Mouse (Mus musculus) MEL (cell line): ENCODE data around the gene Spata6. TPM values are rescaled to one million over a fixed set of nuclear protein-coding genes. Genes with fewer than 3 reads are reported as not detected.

Experiments
- DNase-seq: peaks from one replicate; pipeline ENCODE4 v3.0.0; 2011; ENCODE audit warnings: low read depth, low spot score
- H3K27ac ChIP-seq: 2 replicates; pipeline ENCODE4 v1.5.1; 2012; ENCODE audit warnings: low read depth, mild to moderate bottlenecking, control low read depth, low read length, moderate library complexity; ENCODE audit not compliant: control insufficient read depth
- H3K27me3 ChIP-seq, 2 experiments: fragments of 150-350 bp in 1 of 2; sonication (generic) in 1 of 2; 2 replicates each; pipeline ENCODE4 v1.6.1; 2012; ENCODE audit warnings: low read length in 2 of 2, mild to moderate bottlenecking in 2 of 2, improper control_type of control experiment in 1 of 2, moderate library complexity in 1 of 2; ENCODE audit not compliant: insufficient read depth in 2 of 2, control insufficient read depth in 1 of 2
- H3K36me3 ChIP-seq, 2 experiments: 2 replicates each; pipeline ENCODE4 v1.6.1; 2012 to 2014; ENCODE audit warnings: low read length in 2 of 2, improper control_type of control experiment in 1 of 2, inconsistent platforms in 1 of 2, mild to moderate bottlenecking in 1 of 2; ENCODE audit not compliant: insufficient read depth in 2 of 2, control insufficient read depth in 1 of 2
- H3K4me1 ChIP-seq, 2 experiments: fragments of 150-350 bp in 1 of 2; sonication (generic) in 1 of 2; 2 replicates each; pipeline ENCODE4 v1.6.1; 2012; ENCODE audit warnings: low read length in 2 of 2, improper control_type of control experiment in 1 of 2, mild to moderate bottlenecking in 1 of 2; ENCODE audit not compliant: insufficient read depth in 2 of 2, control insufficient read depth in 1 of 2
- H3K4me3 ChIP-seq, 2 experiments: fragments of 150-350 bp in 1 of 2; sonication (generic) in 1 of 2; 2 replicates each; pipeline ENCODE4 v1.5.1; 2012; ENCODE audit warnings: low read depth in 2 of 2, low read length in 2 of 2, mild to moderate bottlenecking in 2 of 2, moderate library complexity in 2 of 2, control low read depth in 1 of 2, improper control_type of control experiment in 1 of 2; ENCODE audit not compliant: control insufficient read depth in 1 of 2, insufficient read depth in 1 of 2
- H3K79me2 ChIP-seq: 2 replicates; pipeline ENCODE4 v1.6.1; 2012; ENCODE audit warnings: mild to moderate bottlenecking, low read length, moderate library complexity; ENCODE audit not compliant: control insufficient read depth, poor library complexity, insufficient read depth
- H3K9ac ChIP-seq: 2 replicates; pipeline ENCODE4 v1.6.1; 2012; ENCODE audit warnings: low read depth, mild to moderate bottlenecking, control low read depth, low read length, moderate library complexity; ENCODE audit not compliant: control insufficient read depth, poor library complexity, severe bottlenecking
- H3K9me3 ChIP-seq: fragments of 150-350 bp; sonication (generic); replicated peaks from 2 replicates; pipeline ENCODE4 v1.6.1; 2012; ENCODE audit warnings: mild to moderate bottlenecking, low read length, improper control_type of control experiment, moderate library complexity; ENCODE audit not compliant: insufficient read depth
- BHLHE40 ChIP-seq: IDR thresholded peaks from 2 replicates; pipeline ENCODE4 v1.6.1; 2012; ENCODE audit warnings: low read depth, mild to moderate bottlenecking, inconsistent platforms, low read length, improper control_type of control experiment, borderline replicate concordance
- CHD1 ChIP-seq: IDR thresholded peaks from 2 replicates; pipeline ENCODE4 v1.6.1; 2012; ENCODE audit warnings: low read depth, mild to moderate bottlenecking, inconsistent platforms, low read length, improper control_type of control experiment
- CHD2 ChIP-seq: IDR thresholded peaks from 2 replicates; pipeline ENCODE4 v1.6.1; 2011; ENCODE audit warnings: low read length, improper control_type of control experiment
- CTCF ChIP-seq, 3 experiments: IDR thresholded peaks in 2 of 3; conservative IDR thresholded peaks in 1 of 3; 2 replicates each; pipeline ENCODE4 v1.5.1; 2011 to 2012; ENCODE audit warnings: low read length in 3 of 3, low read depth in 2 of 3, mild to moderate bottlenecking in 2 of 3, improper control_type of control experiment in 1 of 3, inconsistent platforms in 1 of 3, mixed read lengths in 1 of 3, moderate library complexity in 1 of 3; ENCODE audit not compliant: control insufficient read depth in 1 of 3, insufficient read depth in 1 of 3, poor library complexity in 1 of 3, severe bottlenecking in 1 of 3
- E2F4 ChIP-seq: IDR thresholded peaks from 2 replicates; pipeline ENCODE4 v1.6.1; 2011; ENCODE audit warnings: low read depth, low read length, improper control_type of control experiment, borderline replicate concordance
- HCFC1 ChIP-seq: IDR thresholded peaks from 2 replicates; pipeline ENCODE4 v1.6.1; 2012; ENCODE audit warnings: low read depth, mild to moderate bottlenecking, inconsistent platforms, low read length, improper control_type of control experiment, moderate library complexity
- KAT2A ChIP-seq: conservative IDR thresholded peaks from 2 replicates; pipeline ENCODE4 v1.6.1; 2012; ENCODE audit warnings: low read depth, low read length, improper control_type of control experiment, inconsistent platforms
- MEF2A ChIP-seq: IDR thresholded peaks from 2 replicates; pipeline ENCODE4 v1.6.1; 2014; ENCODE audit warnings: low read depth, mild to moderate bottlenecking, inconsistent platforms, low read length, improper control_type of control experiment; ENCODE audit not compliant: poor library complexity, insufficient replicate concordance, severe bottlenecking; ENCODE audit errors: extremely low read depth
- MYB ChIP-seq: IDR thresholded peaks from 2 replicates; pipeline ENCODE4 v1.6.1; 2011; ENCODE audit warnings: mild to moderate bottlenecking, low read depth, low read length, improper control_type of control experiment
- MYC ChIP-seq: IDR thresholded peaks from 2 replicates; pipeline ENCODE4 v1.6.1; 2011; ENCODE audit warnings: low read depth, mild to moderate bottlenecking, low read length, improper control_type of control experiment, moderate library complexity
- NELFE ChIP-seq: IDR thresholded peaks from 2 replicates; pipeline ENCODE4 v1.6.1; 2011; ENCODE audit warnings: low read depth, low read length, improper control_type of control experiment
- NRF1 ChIP-seq: IDR thresholded peaks from 2 replicates; pipeline ENCODE4 v1.6.1; 2014; ENCODE audit warnings: low read depth, mild to moderate bottlenecking, inconsistent platforms, low read length, improper control_type of control experiment, moderate library complexity; ENCODE audit not compliant: poor library complexity, insufficient read depth, severe bottlenecking
- POLR2AphosphoS2 ChIP-seq: IDR thresholded peaks from 2 replicates; pipeline ENCODE4 v1.6.1; 2011; ENCODE audit warnings: low read length, improper control_type of control experiment
- POLR2AphosphoS5 ChIP-seq: IDR thresholded peaks from 2 replicates; pipeline ENCODE4 v1.6.1; 2012; ENCODE audit warnings: low read depth, borderline replicate concordance, mild to moderate bottlenecking, inconsistent platforms, low read length, moderate library complexity, mixed read lengths
- RAD21 ChIP-seq: IDR thresholded peaks from 2 replicates; pipeline ENCODE4 v1.6.1; 2011; ENCODE audit warnings: mild to moderate bottlenecking, low read depth, low read length, improper control_type of control experiment
- SIN3A ChIP-seq: IDR thresholded peaks from 2 replicates; pipeline ENCODE4 v1.6.1; 2012; ENCODE audit warnings: low read length, improper control_type of control experiment, inconsistent platforms
- SMC3 ChIP-seq: IDR thresholded peaks from 2 replicates; pipeline ENCODE4 v1.6.1; 2011; ENCODE audit warnings: low read depth, low read length, improper control_type of control experiment
- TAL1 ChIP-seq: IDR thresholded peaks from 2 replicates; pipeline ENCODE4 v1.6.1; 2012; ENCODE audit warnings: mild to moderate bottlenecking, inconsistent platforms, low read length, moderate library complexity, mixed read lengths
- TBP ChIP-seq: IDR thresholded peaks from 2 replicates; pipeline ENCODE4 v1.8.0; 2011; ENCODE audit warnings: low read depth, low read length, improper control_type of control experiment
- UBTF ChIP-seq: IDR thresholded peaks from 2 replicates; pipeline ENCODE4 v1.6.1; 2012; ENCODE audit warnings: low read depth, mild to moderate bottlenecking, inconsistent platforms, low read length, improper control_type of control experiment, moderate library complexity, borderline replicate concordance; ENCODE audit not compliant: insufficient read depth
- USF1 ChIP-seq: IDR thresholded peaks from 2 replicates; pipeline ENCODE4 v1.6.1; 2014; ENCODE audit warnings: low read depth, mild to moderate bottlenecking, inconsistent platforms, low read length, improper control_type of control experiment, moderate library complexity
- ZC3H11A ChIP-seq: IDR thresholded peaks from 2 replicates; pipeline ENCODE4 v1.6.1; 2012; ENCODE audit warnings: low read depth, mild to moderate bottlenecking, inconsistent platforms, low read length, improper control_type of control experiment
- ZMIZ1 ChIP-seq: IDR thresholded peaks from 2 replicates; pipeline ENCODE4 v1.6.1; 2012; ENCODE audit warnings: low read depth, mild to moderate bottlenecking, inconsistent platforms, low read length, improper control_type of control experiment, moderate library complexity
- ZNF384 ChIP-seq: IDR thresholded peaks from 2 replicates; pipeline ENCODE4 v1.6.1; 2012; ENCODE audit warnings: low read depth, mild to moderate bottlenecking, inconsistent platforms, low read length, improper control_type of control experiment
- polyA plus RNA-seq, 2 experiments: library from polyadenylated mRNA; stranded (reverse) in 1 of 2; unstranded in 1 of 2; fragments of >175 nt in 1 of 2; fragments of >200 nt in 1 of 2; gene quantifications; 2 replicates each; pipeline versions ENCODE4 v1.2.1 to v1.2.4; 2012; ENCODE audit warnings: low replicate concordance in 2 of 2, low read depth in 1 of 2; ENCODE audit not compliant: insufficient read length in 2 of 2, insufficient read depth in 1 of 2, missing spikeins in 1 of 2
- total RNA-seq: library from RNA; depleted of rRNA; stranded (reverse); fragments of 300-350 nt; gene quantifications from 2 replicates; pipeline ENCODE4 v1.2.3, GENCODE M21; 2012

Spata6 gene
- total and polyA plus RNA-seq, 3 experiments, result not detected

- H3K79me2 ChIP-seq, result no peaks in the 10 kb centered on the region
- H3K27me3 ChIP-seq, result no peaks in the 10 kb centered on the region
- H3K4me3 ChIP-seq, result no peak overlapping the region
- H3K4me1 ChIP-seq, result no peaks in the 10 kb centered on the region
- no peaks in the 10 kb centered on the region for H3K9me3 ChIP-seq
- DNase-seq, result peak; percentile 27
- H3K27ac ChIP-seq, result no peak overlapping the region
- H3K9ac ChIP-seq, result no peak overlapping the region
- peak; percentile 44 to 70 (median 52) for TF ChIP-seq CTCF (IDR thresholded peaks at IDR 0.05 in 2 of 3, conservative IDR thresholded peaks at IDR 0.05 in 1 of 3; ENCODE audit: control insufficient read depth in 1 of 3, insufficient read depth in 1 of 3, low read depth in 2 of 3, low read length in 3 of 3, poor library complexity in 1 of 3, severe bottlenecking in 1 of 3)
- no peak for TF ChIP-seq TBP
- H3K36me3 ChIP-seq, result no peaks in the 10 kb centered on the region
These were observed 32.2 kb upstream of the Spata6 start for GRCm38 (mm10) chr4:111687613-111688012.

GRCm38 (mm10) chr4:111691057-111691543 lies 28.7 kb upstream of the Spata6 start:
- TF ChIP-seq BHLHE40 (no peak), SIN3A (no peak), TAL1 (no peak), MYB (no peak), POLR2AphosphoS2 (no peak), E2F4 (no peak), SMC3 (no peak), MYC (no peak), ZMIZ1 (no peak)
- Histone ChIP-seq H3K4me1 (no peaks in the 10 kb centered on the region), H3K27me3 (no peaks in the 10 kb centered on the region), H3K36me3 (no peaks in the 10 kb centered on the region), H3K9ac (no peak overlapping the region), H3K9me3 (no peaks in the 10 kb centered on the region), H3K27ac (no peak overlapping the region), H3K79me2 (no peaks in the 10 kb centered on the region), H3K4me3 (no peak overlapping the region)
- DNase-seq, result no peak

- Histone ChIP-seq H3K4me3 (no peak overlapping the region), H3K4me1 (no peaks in the 10 kb centered on the region), H3K36me3 (no peaks in the 10 kb centered on the region), H3K27me3 (no peaks in the 10 kb centered on the region), H3K79me2 (no peaks in the 10 kb centered on the region), H3K27ac (no peak overlapping the region), H3K9ac (no peak overlapping the region), H3K9me3 (no peaks in the 10 kb centered on the region)
- TF ChIP-seq TAL1, result no peak
- no peak for TF ChIP-seq HCFC1
- TF ChIP-seq CHD1, result no peak
- no peak for TF ChIP-seq KAT2A
- TF ChIP-seq USF1, result no peak
- TF ChIP-seq ZMIZ1, result no peak
- TF ChIP-seq UBTF, result no peak
- no peak for TF ChIP-seq MEF2A
- TF ChIP-seq RAD21, result no peak
- TF ChIP-seq ZNF384, result no peak
- TF ChIP-seq CHD2, result no peak
- TF ChIP-seq CTCF (IDR thresholded peaks at IDR 0.05 in 2 of 3, conservative IDR thresholded peaks at IDR 0.05 in 1 of 3; ENCODE audit: control insufficient read depth in 1 of 3, insufficient read depth in 1 of 3, low read depth in 2 of 3, low read length in 3 of 3, poor library complexity in 1 of 3, severe bottlenecking in 1 of 3), result no peak
- no peak for TF ChIP-seq MYB
- no peak for TF ChIP-seq POLR2AphosphoS5
- no peak for TF ChIP-seq NELFE
- no peak for TF ChIP-seq ZC3H11A
- TF ChIP-seq NRF1, result no peak
- no peak for TF ChIP-seq MYC
- DNase-seq, result no peak
These were observed 18.4 kb upstream of the Spata6 start for GRCm38 (mm10) chr4:111701381-111701780.
